Mouse (Mus musculus) kidney, postnatal 0 days (tissue): ENCODE results near the gene Phf24. TPM values are rescaled to one million over a fixed set of nuclear protein-coding genes. Genes with fewer than 3 reads are reported as not detected.

ENCODE experiments used
- ATAC-seq: fragments of 200-750 bp; cut with Nextera tagmentation; replicated peaks from 2 replicates; pipeline ENCODE4 v1.8.0; 2017; ENCODE audit warnings: low read depth, moderate number of reproducible peaks, moderate TSS enrichment, moderate library complexity; ENCODE audit not compliant: low FRiP score
- DNase-seq: peaks from one replicate; pipeline ENCODE4 v3.0.0-alpha.2; 2016; ENCODE audit warnings: low spot score
- H3K27ac ChIP-seq: fragments of 300-500 bp; sonication (generic); 2 replicates; pipeline ENCODE4 v1.5.1; 2014; ENCODE audit warnings: mild to moderate bottlenecking
- H3K27me3 ChIP-seq: fragments of 300-500 bp; sonication (generic); 2 replicates; pipeline ENCODE4 v1.6.1; 2014; ENCODE audit warnings: low read length, mixed read lengths; ENCODE audit not compliant: insufficient read depth
- H3K36me3 ChIP-seq: fragments of 300-500 bp; sonication (generic); 2 replicates; pipeline ENCODE4 v1.6.1; 2014; ENCODE audit warnings: low read length, mixed read lengths; ENCODE audit not compliant: insufficient read depth
- H3K4me1 ChIP-seq: fragments of 300-500 bp; sonication (generic); replicated peaks from 2 replicates; pipeline ENCODE4 v1.6.1; 2014; ENCODE audit warnings: antibody characterized with exemption, low read length, mixed read lengths; ENCODE audit not compliant: insufficient read depth
- H3K4me2 ChIP-seq: fragments of 300-500 bp; sonication (generic); 2 replicates; pipeline ENCODE4 v1.6.1; 2014; ENCODE audit warnings: mild to moderate bottlenecking, low read length, moderate library complexity, mixed read lengths
- H3K4me3 ChIP-seq: fragments of 300-500 bp; sonication (generic); replicated peaks from 2 replicates; pipeline ENCODE4 v1.5.1; 2014; ENCODE audit warnings: low read depth, low read length
- H3K9ac ChIP-seq: fragments of 300-500 bp; sonication (generic); 2 replicates; pipeline ENCODE4 v1.6.1; 2014; ENCODE audit warnings: low read depth, low read length
- H3K9me3 ChIP-seq: fragments of 300-500 bp; sonication (generic); replicated peaks from 2 replicates; pipeline ENCODE4 v1.6.1; 2016; ENCODE audit warnings: low read length, inconsistent platforms, mixed read lengths
- CTCF ChIP-seq: IDR thresholded peaks from 2 replicates; pipeline ENCODE4 v1.5.1; 2016; ENCODE audit warnings: antibody characterized with exemption, low read depth, mild to moderate bottlenecking, moderate library complexity
- WGBS: fragments of 180-500 bp; shearing (Covaris S2); extraction: QIAGEN DNeasy Blood & Tissue Kit; methylation state at CpG from one replicate; pipeline ENCODE4 v1.1.7; 2014; 5-methylcytosine and 5-hydroxymethylcytosine counted together
- polyA plus RNA-seq: library from polyadenylated mRNA; unstranded; fragments of >200 nt; fragmentation: Nextera tagmentation; extraction: Ambion mirVana; gene quantifications from 2 replicates; pipeline ENCODE4 v1.2.1, GENCODE M21; 2015

The Phf24 gene
- polyA plus RNA-seq, 1 experiment from 2014 or later: 0.64 TPM

- no peak for DNase-seq
- 95% methylated on average over 6 of the region's 6 CpGs for WGBS
- Histone ChIP-seq H3K36me3 (no peaks in the 10 kb centered on the region), H3K9me3 (no peaks in the 10 kb centered on the region), H3K27ac (no peak overlapping the region), H3K27me3 (no peaks in the 10 kb centered on the region), H3K4me2 (no peak overlapping the region), H3K4me1 (no peaks in the 10 kb centered on the region), H3K9ac (no peak overlapping the region), H3K4me3 (no peak overlapping the region)
- no peak for TF ChIP-seq CTCF
- ATAC-seq: no peak
Observed at GRCm38 (mm10) chr4:42888806-42889205, 27.7 kb upstream of the Phf24 start.

- WGBS: 64% methylated on average over 7 of the region's 7 CpGs
- Histone ChIP-seq H3K4me1 (no peaks in the 10 kb centered on the region), H3K27me3 (no peaks in the 10 kb centered on the region), H3K36me3 (no peaks in the 10 kb centered on the region), H3K9me3 (no peaks in the 10 kb centered on the region), H3K4me3 (no peak overlapping the region), H3K9ac (no peak overlapping the region), H3K4me2 (no peak overlapping the region), H3K27ac (no peak overlapping the region)
- ATAC-seq (no peak), DNase-seq (no peak)
- no peak for TF ChIP-seq CTCF
Observed at GRCm38 (mm10) chr4:42891176-42891575, 25.3 kb upstream of the Phf24 start.

- no peak overlapping the region for H3K9ac ChIP-seq
- 67% methylated on average over 7 of the region's 7 CpGs for WGBS
- TF ChIP-seq CTCF: no peak
Observed at GRCm38 (mm10) chr4:42895118-42895517, 21.3 kb upstream of the Phf24 start.

GRCm38 (mm10) chr4:42898914-42899313, 17.5 kb upstream of the Phf24 start:
- H3K27ac ChIP-seq: no peak overlapping the region
- WGBS: 46% methylated on average over 3 of the region's 3 CpGs
- H3K27me3 ChIP-seq: no peaks in the 10 kb centered on the region
- H3K4me3 ChIP-seq: no peak overlapping the region
- no peaks in the 10 kb centered on the region for H3K4me1 ChIP-seq
- no peak overlapping the region for H3K9ac ChIP-seq
- ATAC-seq: no peak
- no peak overlapping the region for H3K4me2 ChIP-seq
- no peaks in the 10 kb centered on the region for H3K9me3 ChIP-seq
- no peak for TF ChIP-seq CTCF
- H3K36me3 ChIP-seq: no peaks in the 10 kb centered on the region
- DNase-seq: no peak

More at GRCm38 (mm10) chr4:42895118-42895517, 21.3 kb upstream of the Phf24 start:
- H3K36me3 ChIP-seq: no peaks in the 10 kb centered on the region
- no peaks in the 10 kb centered on the region for H3K27me3 ChIP-seq
- H3K4me1 ChIP-seq: no peaks in the 10 kb centered on the region
- DNase-seq: no peak
- no peak overlapping the region for H3K4me2 ChIP-seq
- no peaks in the 10 kb centered on the region for H3K9me3 ChIP-seq
- no peak for ATAC-seq
- H3K27ac ChIP-seq: no peak overlapping the region
- no peak overlapping the region for H3K4me3 ChIP-seq

- no peaks in the 10 kb centered on the region for H3K27me3 ChIP-seq
- no peak for TF ChIP-seq CTCF
- H3K9ac ChIP-seq: no peak overlapping the region
- H3K4me2 ChIP-seq: no peak overlapping the region
- no peaks in the 10 kb centered on the region for H3K9me3 ChIP-seq
- no peak overlapping the region for H3K4me3 ChIP-seq
- no peak for ATAC-seq
- no peak for DNase-seq
- no peak overlapping the region for H3K27ac ChIP-seq
- no peaks in the 10 kb centered on the region for H3K36me3 ChIP-seq
- H3K4me1 ChIP-seq: no peaks in the 10 kb centered on the region
- 70% methylated on average over 5 of the region's 5 CpGs for WGBS
Observed at GRCm38 (mm10) chr4:42900878-42901277, 15.6 kb upstream of the Phf24 start.

- no peak for ATAC-seq
- H3K27me3 ChIP-seq: no peaks in the 10 kb centered on the region
- DNase-seq: no peak
- TF ChIP-seq CTCF: peak; percentile 49; the same call in 1 of the 2 replicates
- no peak overlapping the region for H3K4me2 ChIP-seq
- no peaks in the 10 kb centered on the region for H3K4me1 ChIP-seq
- no peak overlapping the region for H3K27ac ChIP-seq
- 54% methylated on average over 9 of the region's 9 CpGs for WGBS
- H3K4me3 ChIP-seq: no peak overlapping the region
- no peaks in the 10 kb centered on the region for H3K9me3 ChIP-seq
- H3K36me3 ChIP-seq: no peaks in the 10 kb centered on the region
- no peak overlapping the region for H3K9ac ChIP-seq
Observed at GRCm38 (mm10) chr4:42902174-42902573, 14.3 kb upstream of the Phf24 start.

- no peaks in the 10 kb centered on the region for H3K27me3 ChIP-seq
- ATAC-seq: no peak
- no peaks in the 10 kb centered on the region for H3K9me3 ChIP-seq
- H3K27ac ChIP-seq: no peak overlapping the region
- H3K4me3 ChIP-seq: no peak overlapping the region
- no peak for DNase-seq
- 87% methylated on average over 5 of the region's 5 CpGs for WGBS
- no peak overlapping the region for H3K4me2 ChIP-seq
- no peak overlapping the region for H3K9ac ChIP-seq
- H3K4me1 ChIP-seq: no peaks in the 10 kb centered on the region
- H3K36me3 ChIP-seq: no peaks in the 10 kb centered on the region
- TF ChIP-seq CTCF: no peak
Observed at GRCm38 (mm10) chr4:42902730-42903129, 13.7 kb upstream of the Phf24 start.
